Mouse (Mus musculus) megakaryocyte, embryonic 14.5 days (primary cell): ENCODE data around the gene Rorc. TPM values are rescaled to one million over a fixed set of nuclear protein-coding genes. Genes with fewer than 3 reads are reported as not detected.
A peak's percentile ranks its signal among the peaks of the same experiment; 100 is the strongest.

Experiments used
- H3K27me3 ChIP-seq: replicated peaks from 2 replicates; pipeline ENCODE3; 2012; ENCODE audit warnings: inconsistent platforms
- H3K36me3 ChIP-seq: replicated peaks from 2 replicates; pipeline ENCODE3; 2012; ENCODE audit warnings: low read length, inconsistent platforms, mixed read lengths
- H3K4me1 ChIP-seq: 2 replicates; pipeline ENCODE4 v1.6.1; 2012; ENCODE audit warnings: inconsistent platforms
- H3K4me3 ChIP-seq: replicated peaks from 2 replicates; pipeline ENCODE3; 2012; ENCODE audit warnings: moderate library complexity, mild to moderate bottlenecking, inconsistent platforms
- H3K9me3 ChIP-seq: 2 replicates; pipeline ENCODE4 v1.6.1; 2012; ENCODE audit warnings: inconsistent platforms
- FLI1 ChIP-seq: IDR thresholded peaks from 2 replicates; pipeline ENCODE4 v1.6.1; 2012; ENCODE audit warnings: low read length, inconsistent platforms, mixed read lengths
- GATA1 ChIP-seq: IDR thresholded peaks from 3 replicates; pipeline ENCODE4 v1.6.1; 2012; ENCODE audit warnings: mixed read lengths, low read length, inconsistent platforms, borderline replicate concordance
- polyA plus RNA-seq: library from polyadenylated mRNA; stranded (reverse); fragments of >175 nt; gene quantifications from 2 replicates; pipeline ENCODE4 v1.2.3, GENCODE M21; 2012; ENCODE audit warnings: low replicate concordance; ENCODE audit not compliant: insufficient read depth

Rorc gene
- polyA plus RNA-seq: not detected in 2 replicates

DNA sequence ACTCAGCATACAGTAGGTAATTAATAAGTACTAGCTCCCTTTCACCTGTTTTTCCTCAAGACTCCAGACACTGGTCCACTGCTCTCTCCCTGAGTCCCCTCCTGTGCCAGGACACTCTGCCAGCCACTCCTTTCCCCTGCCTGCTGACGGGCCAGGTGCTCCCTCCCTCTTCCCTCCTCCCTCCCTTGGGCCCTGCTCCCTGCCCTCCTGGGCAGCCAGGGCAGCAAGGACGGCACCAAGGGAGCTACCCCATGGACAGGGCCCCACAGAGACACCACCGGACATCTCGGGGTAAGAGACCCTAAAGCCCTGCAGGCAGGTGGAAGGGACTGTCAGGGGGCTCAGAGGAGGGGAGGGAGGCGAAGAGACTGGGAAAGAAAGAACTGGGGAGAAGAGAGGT, at the start of gene Rorc:
TSS of gene Rorc (plus strand) at position 154 of the 400 bp plus-strand sequence.
- TF ChIP-seq FLI1 (no peak), GATA1 (no peak)
- H3K27me3 ChIP-seq: peaks cover 65% of the 10 kb centered on the region
- H3K4me3 ChIP-seq: peak within 1 kb of the TSS; percentile 46
- H3K4me1 ChIP-seq: peaks cover 21% of the 10 kb centered on the region
- H3K9me3 ChIP-seq: no peaks in the 10 kb centered on the region
- no peaks in the 10 kb centered on the region for H3K36me3 ChIP-seq

DNA sequence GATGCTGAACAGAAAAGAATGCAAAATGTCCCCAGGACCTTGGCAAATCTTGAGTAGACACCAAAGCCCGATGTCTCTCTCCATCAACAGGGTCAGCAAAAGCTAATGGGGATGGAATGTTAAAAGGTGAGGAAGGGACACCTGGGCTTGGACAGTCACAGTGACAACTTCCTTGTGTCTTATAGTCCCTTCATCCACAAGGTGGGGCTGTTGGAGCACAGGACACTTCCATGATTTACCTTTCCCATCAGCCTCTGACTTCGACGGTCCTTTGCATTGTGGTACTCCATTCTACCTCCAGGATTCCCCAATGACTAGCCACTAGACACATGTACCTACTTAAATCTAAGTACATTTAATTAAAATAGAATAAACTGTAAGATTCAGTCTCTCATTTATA, 43.9 kb upstream of the Rorc start:
- no peaks in the 10 kb centered on the region for H3K4me1 ChIP-seq
- no peaks in the 10 kb centered on the region for H3K27me3 ChIP-seq
- no peaks in the 10 kb centered on the region for H3K36me3 ChIP-seq
- TF ChIP-seq FLI1: no peak
- TF ChIP-seq GATA1: no peak
- no peaks in the 10 kb centered on the region for H3K9me3 ChIP-seq
- H3K4me3 ChIP-seq: no peak overlapping the region

GRCm38 (mm10) chr3:94334442-94334841, 38.2 kb upstream of the Rorc start:
- no peak for TF ChIP-seq FLI1
- no peak for TF ChIP-seq GATA1
- no peaks in the 10 kb centered on the region for H3K36me3 ChIP-seq

GRCm38 (mm10) chr3:94338522-94338921, 34.1 kb upstream of the Rorc start:
- H3K4me1 ChIP-seq: no peaks in the 10 kb centered on the region
- peaks cover 4% of the 10 kb centered on the region for H3K27me3 ChIP-seq
- H3K9me3 ChIP-seq: 0 out of 2 replicates have a peak, but pooled peaks cover 3% of the 10 kb centered on the region
- no peak for TF ChIP-seq GATA1
- no peak for TF ChIP-seq FLI1
- H3K4me3 ChIP-seq: no peak overlapping the region
- no peaks in the 10 kb centered on the region for H3K36me3 ChIP-seq

More at GRCm38 (mm10) chr3:94334442-94334841, 38.2 kb upstream of the Rorc start:
- Histone ChIP-seq H3K27me3 (no peaks in the 10 kb centered on the region), H3K4me1 (no peaks in the 10 kb centered on the region), H3K4me3 (no peak overlapping the region), H3K9me3 (0 out of 2 replicates have a peak, but pooled peaks cover 3% of the 10 kb centered on the region)

DNA sequence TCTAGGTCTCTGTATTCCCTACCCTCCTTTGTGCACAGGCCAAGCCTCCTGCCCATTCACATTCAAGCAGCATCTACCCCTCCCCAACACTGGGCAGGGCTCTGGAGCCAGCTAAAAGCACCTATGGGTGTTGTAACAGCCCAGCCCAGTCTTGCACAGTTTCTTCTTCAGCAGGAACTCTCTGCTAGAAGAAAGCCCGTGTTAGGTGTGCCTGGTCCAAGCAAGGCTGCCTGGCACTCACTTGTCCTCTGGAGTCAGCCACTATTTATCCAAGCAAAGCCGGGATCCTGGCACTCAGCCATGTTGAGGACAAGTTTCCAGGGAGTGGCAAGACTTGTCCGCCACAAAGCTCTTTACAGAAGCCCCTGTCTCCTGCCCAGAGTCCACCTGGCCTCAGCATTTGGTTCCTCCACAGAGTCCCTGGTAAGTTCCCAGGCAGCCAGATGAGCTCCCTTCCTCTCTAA, 30.6 kb upstream of the Rorc start, which contains the start of gene Them5:
TSS of gene Them5 (plus strand) at position 141 of the 464 bp plus-strand sequence.
- H3K36me3 ChIP-seq: no peaks in the 10 kb centered on the region

GRCm38 (mm10) chr3:94342552-94342951, 30.0 kb upstream of the Rorc start:
- 0 out of 2 replicates have a peak, but pooled peaks cover 3% of the 10 kb centered on the region for H3K9me3 ChIP-seq
- H3K27me3 ChIP-seq: peaks cover 13% of the 10 kb centered on the region
- no peak overlapping the region for H3K4me3 ChIP-seq
- H3K36me3 ChIP-seq: no peaks in the 10 kb centered on the region
- no peaks in the 10 kb centered on the region for H3K4me1 ChIP-seq
- no peak for TF ChIP-seq FLI1
- TF ChIP-seq GATA1: no peak

More for the DNA sequence above, 30.6 kb upstream of the Rorc start, which contains the start of gene Them5:
- no peak within 1 kb of the TSS for H3K4me3 ChIP-seq
- no peaks in the 10 kb centered on the region for H3K4me1 ChIP-seq
- H3K9me3 ChIP-seq: 0 out of 2 replicates have a peak, but pooled peaks cover 3% of the 10 kb centered on the region
- TF ChIP-seq GATA1 (no peak), FLI1 (no peak)
- peaks cover 13% of the 10 kb centered on the region for H3K27me3 ChIP-seq

- TF ChIP-seq GATA1 (no peak), FLI1 (no peak)
- Histone ChIP-seq H3K4me3 (no peak overlapping the region), H3K27me3 (peaks cover 13% of the 10 kb centered on the region), H3K36me3 (no peaks in the 10 kb centered on the region), H3K9me3 (no peaks in the 10 kb centered on the region), H3K4me1 (no peaks in the 10 kb centered on the region)
Observed at GRCm38 (mm10) chr3:94344182-94344581, 28.4 kb upstream of the Rorc start.

- Histone ChIP-seq H3K27me3 (peaks cover 17% of the 10 kb centered on the region), H3K4me1 (no peaks in the 10 kb centered on the region), H3K4me3 (no peak overlapping the region), H3K36me3 (no peaks in the 10 kb centered on the region), H3K9me3 (no peaks in the 10 kb centered on the region)
- TF ChIP-seq FLI1 (no peak), GATA1 (no peak)
Observed at GRCm38 (mm10) chr3:94344897-94345296, 27.7 kb upstream of the Rorc start.

- Histone ChIP-seq H3K4me3 (no peak overlapping the region), H3K27me3 (peaks cover 13% of the 10 kb centered on the region), H3K36me3 (no peaks in the 10 kb centered on the region), H3K9me3 (peaks cover 15% of the 10 kb centered on the region), H3K4me1 (no peaks in the 10 kb centered on the region)
- TF ChIP-seq GATA1: no peak
Observed at GRCm38 (mm10) chr3:94348146-94348545, 24.4 kb upstream of the Rorc start.

- H3K36me3 ChIP-seq: no peaks in the 10 kb centered on the region
- TF ChIP-seq FLI1 (no peak), GATA1 (no peak)
- H3K27me3 ChIP-seq: peaks cover 61% of the 10 kb centered on the region
- no peak overlapping the region for H3K4me3 ChIP-seq
- peaks cover 10% of the 10 kb centered on the region; the same call in 1 of the 2 replicates for H3K4me1 ChIP-seq
- peaks cover 22% of the 10 kb centered on the region for H3K9me3 ChIP-seq
Observed at GRCm38 (mm10) chr3:94360812-94361211, 11.8 kb upstream of the Rorc start.

DNA sequence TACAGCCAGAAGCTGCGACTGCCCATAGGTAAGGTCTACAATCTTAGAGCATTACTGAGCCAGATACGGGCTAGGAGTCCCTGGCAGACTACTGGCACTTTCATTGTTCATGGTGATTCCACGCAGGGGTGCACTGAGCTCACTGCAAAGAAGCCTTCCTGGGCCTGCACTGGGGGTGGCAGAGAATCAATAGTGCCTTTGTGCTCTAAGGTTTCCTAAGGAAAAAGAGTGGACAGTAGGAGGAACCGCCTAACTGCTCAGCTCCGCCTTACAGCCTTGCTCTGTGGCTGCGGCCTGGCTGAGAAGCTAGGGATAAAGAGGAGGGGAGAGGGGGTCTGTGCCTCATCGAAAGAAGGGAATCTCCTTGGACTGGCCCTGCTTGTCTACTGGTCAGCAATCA, 10.5 kb upstream of the Rorc start, which contains the start of gene C2cd4d:
TSS of gene C2cd4d (plus strand) at position 301 of the 400 bp plus-strand sequence.
- H3K4me1 ChIP-seq: peaks cover 10% of the 10 kb centered on the region; the same call in 1 of the 2 replicates
- TF ChIP-seq GATA1 (no peak), FLI1 (no peak)
- peaks cover 66% of the 10 kb centered on the region for H3K27me3 ChIP-seq
- peaks cover 18% of the 10 kb centered on the region for H3K9me3 ChIP-seq
- no peak within 1 kb of the TSS for H3K4me3 ChIP-seq
- no peaks in the 10 kb centered on the region for H3K36me3 ChIP-seq
